Mouse (Mus musculus) telencephalon, adult 2 months (tissue): ENCODE data around the gene Ilk.
A peak's percentile ranks its signal among the peaks of the same experiment; 100 is the strongest.
"Not testable (repeated sequence)": the region's sequence is repeated elsewhere in the genome, so short reads cannot be mapped to it uniquely, and the experiment has no call there.

Experiments used
- DNase-seq: peaks from one replicate; pipeline ENCODE4 v3.0.0-alpha.2; 2011; ENCODE audit warnings: low read depth, low spot score

Ilk gene

DNA sequence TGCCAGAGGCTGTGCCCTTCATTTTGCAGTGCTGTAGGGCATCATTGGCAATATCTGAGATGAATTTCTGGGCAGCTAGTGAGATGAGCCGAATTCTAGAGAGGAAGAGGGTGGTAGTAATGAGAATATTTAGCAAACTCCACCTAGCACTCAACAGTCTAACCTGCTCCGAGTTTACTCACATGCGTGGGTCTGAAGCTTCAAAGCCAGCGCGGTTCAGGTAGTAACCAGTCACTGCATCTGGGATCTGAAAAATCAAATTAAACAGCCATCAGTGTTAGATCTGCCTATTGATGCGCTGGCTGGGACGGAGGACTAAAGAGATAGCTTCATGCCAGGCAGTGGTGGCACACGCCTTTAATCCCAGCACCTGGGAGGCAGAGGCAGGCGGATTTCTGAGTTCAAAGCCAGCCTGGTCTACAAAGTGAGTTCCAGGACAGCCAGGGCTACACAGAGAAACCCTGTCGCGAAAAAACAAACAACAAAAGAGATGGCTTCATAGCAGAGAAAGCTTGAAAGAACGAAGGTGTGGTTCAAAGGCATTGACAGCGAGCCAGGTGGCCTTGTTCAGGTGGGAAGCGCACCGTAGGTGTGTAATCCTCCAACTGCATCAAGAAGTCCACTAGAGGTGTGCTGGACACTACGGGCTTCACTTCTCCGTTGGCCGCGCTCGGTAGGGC, 7.0 kb downstream of the Ilk start:
- DNase-seq: not testable (repeated sequence)

DNA sequence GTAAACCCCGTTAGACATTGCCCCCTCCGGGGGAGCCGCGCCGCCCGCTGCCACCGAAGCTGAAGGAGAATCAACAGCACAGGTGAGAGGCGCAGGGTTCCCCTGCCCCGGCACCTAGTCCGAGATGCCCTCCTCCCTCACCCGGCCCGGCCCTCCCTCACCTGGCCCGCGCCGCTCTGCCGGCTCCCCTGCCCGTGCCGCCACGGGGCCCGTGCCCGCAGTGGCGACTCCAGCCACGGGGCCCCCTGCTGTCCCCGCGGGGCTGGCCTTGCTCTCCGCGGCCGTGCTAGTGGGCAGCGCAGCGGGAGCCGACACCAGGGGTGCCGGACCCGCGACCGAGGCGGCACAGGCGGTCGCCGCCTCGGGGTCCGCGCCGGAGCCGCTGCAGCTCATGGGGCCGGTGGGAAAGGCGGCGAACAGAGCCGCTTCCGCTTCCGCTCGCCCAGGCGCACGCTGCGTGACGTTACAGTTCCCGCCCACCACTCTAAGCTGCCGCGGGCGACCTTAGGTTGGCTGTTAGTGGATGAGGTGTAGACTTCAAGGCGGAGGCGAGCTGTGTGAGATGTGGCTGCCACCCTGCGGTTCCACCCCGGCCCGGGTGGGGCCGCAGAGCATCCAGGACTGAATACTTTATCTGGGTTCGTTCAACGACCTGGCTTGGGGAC, 7.7 kb downstream of the Ilk start, which contains the start of gene Taf10:
TSS of gene Taf10 (minus strand) at position 436 of the 665 bp plus-strand sequence.
- peak; percentile 82 for DNase-seq

DNA sequence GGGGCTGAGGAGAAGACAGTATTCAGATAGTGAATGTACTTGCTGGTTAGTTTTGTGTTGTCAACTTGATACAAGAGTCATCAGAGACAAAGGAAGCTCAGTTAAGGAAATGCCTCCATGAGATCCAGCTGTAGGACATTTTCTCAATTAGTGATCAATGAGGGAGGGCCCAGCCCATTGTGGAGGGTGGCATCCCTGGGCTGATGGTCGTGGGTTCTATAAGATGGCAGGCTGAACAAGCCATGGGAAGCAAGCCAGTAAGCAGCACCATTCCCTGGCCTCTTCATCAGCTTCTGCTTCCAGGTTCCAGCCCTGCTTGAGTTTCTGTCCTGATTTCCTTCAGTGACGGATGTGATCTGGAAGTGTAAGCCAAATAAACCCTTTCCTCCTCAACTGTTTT, 11.4 kb downstream of the Ilk start:
- no peak for DNase-seq

DNA sequence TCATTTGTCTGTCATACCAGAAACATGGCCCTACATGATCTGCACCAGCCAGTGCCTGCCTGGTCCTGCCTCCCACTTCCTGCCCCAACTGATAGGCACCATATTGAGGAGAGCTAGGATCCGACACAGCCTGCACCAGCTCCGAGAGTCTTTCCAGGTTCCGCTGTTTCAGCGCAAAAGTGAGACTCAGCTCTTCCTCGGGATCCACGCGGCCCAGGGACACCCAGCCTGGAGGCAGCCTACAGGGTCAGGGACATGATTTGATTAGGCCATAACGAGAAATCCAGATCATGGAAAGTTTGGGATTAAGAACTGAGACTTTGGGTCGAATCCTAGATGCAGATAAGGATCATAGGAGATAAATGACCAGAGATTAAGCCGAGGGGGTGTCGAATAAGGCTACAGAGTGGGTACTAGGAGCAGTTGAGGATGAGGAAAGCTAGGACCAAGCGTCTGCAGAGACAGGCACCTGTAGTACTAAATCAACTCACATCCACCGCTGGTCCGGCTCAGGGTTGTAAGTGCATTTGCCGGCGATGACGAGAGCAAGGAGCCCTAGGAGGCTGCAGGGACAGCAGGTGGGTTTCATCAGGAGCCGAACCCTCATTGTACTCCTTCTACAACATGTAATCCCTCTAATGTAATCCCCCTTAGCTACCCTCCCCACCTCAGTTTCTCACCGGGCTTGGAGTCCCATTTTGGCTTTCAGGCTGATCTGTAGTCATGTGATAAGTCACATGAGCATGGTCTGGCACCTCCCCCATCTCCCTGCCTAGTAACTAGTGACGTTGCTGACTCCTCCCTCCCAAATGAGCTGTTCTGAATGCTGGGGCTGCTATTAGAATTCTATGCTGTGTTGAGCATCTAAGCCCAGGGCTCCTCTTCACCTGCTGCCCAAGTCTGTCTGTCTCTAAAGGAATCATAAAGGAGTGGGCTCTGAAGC, 15.4 kb downstream of the Ilk start, which contains the start of gene Tpp1:
TSS of gene Tpp1 (minus strand) at position 745 of the 943 bp plus-strand sequence.
- DNase-seq: peak; percentile 95

DNA sequence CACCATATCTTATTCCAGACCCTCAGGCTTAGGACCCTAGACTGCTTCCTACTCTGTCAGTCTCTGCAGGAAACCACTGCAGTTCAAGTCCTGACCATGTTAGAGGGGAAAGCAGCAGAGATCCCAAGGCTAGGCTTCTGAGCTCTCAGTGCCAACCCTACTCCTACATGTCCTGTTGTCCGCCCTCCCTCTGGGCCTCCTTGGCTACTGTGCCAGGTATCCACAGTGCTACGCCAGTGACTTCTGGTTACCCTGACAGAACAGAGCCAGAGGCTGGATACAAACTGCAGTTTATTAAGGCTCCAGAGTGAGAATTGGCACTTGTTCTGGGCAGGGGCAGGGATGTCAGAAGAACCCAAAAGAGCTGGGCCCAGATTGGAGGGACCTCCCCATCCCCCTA, 16.3 kb downstream of the Ilk start:
- DNase-seq: no peak

DNA sequence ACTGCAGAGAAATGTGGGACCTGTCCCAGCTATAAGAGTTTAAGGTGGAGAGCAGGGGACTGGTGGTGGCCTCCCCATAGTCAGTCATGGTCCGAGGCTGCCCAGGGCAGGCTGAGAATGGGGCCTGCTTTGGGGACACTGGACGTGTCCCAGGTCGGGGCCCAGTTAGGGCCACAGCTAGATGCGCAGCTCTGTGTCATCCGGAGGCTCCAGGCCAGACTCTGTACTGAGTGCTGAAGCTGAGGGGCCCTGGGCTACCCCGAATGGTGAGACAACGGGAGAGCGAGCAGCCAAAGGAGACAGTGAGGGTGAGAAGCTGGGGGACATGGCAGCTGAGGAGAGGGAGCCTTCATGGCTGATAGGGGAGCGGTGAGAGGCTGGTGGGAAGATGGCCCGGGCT, 16.9 kb downstream of the Ilk start:
- DNase-seq: no peak

DNA sequence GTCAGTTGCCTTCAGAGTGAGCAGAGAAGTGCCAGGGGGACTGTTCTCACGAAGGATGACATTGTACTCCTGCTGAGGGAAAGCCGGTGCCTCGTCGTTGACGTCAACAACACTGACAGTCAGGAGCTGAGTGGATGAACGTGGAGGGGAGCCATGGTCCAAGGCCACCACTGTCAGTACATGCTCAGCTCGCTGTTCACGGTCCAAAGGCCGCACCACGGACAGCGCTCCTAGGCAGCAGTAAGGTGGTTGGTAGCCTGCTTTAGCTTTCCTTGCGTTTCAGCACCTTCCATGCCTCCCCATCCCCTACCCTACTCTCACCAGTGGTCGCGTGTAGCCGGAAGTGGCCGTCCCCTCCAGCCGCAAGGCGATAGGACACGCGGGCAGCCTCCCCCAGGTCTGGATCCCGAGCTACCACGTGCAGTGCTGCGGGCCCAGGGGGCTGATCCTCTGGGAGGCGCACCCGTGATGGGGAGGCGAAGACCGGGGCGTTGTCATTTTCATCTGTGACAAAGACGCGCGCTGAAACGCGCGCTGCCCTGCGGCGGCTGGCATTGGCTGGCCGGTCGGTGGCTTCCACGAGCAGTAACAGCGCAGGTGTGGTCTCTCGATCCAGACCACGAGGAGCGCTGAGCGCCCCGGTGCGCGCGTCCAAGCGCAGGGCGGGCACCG, 25.6 kb downstream of the Ilk start:
- DNase-seq: no peak

DNA sequence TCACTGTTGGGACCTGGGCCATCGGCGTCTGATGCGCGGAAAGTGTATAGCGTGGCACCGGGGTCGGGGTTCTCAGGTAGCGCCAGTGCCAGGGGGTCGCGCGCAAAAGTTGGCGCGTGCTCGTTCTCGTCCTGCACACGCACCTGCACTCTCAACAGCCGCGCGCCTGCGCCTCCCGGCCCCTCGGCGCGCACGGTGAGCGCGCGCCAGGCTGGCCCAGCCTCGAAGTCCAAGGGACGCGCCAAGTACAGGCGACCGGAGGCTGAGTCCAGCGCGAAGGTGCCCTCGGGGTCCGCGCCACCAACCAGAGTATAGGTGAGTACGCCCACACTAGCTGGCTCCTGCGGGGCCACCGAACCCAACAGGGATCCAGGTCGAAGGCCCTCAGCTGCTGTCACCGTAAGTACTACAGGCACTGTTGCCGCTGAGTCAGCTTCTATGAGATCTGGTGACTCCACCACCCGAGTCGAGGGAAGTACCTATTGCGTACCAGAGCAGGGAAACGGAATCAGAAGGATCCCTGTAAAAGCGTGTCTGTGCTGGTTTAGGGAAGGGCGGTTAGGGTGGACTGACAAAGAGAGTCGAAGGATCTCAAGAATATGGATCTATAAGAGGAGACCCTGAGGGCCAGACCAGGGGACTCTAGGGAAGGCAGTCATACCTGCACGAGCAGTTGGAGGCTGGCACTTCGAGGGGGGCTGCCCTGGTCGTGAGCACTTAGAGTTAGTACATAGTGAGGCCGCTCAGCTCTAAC, 26.3 kb downstream of the Ilk start:
- no peak for DNase-seq

DNA sequence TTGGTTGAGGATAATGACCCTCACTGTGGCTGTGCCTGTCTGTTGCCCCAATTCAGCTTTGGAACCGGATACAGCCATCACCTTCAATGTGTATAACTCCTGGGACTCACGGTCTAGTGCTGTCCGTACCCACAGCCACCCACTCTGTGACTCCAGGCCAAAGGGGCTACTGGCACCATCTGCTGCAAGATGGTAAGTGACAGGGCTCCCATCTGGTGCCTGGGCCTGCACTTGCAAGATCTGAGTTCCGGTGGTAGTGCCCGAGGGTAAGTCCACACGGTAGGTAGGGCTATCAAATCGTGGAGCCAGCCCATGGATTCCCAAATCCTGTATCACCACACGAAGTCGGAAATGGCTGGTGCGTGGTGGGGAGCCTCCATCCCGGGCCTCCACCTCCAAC, 27.9 kb downstream of the Ilk start:
- no peak for DNase-seq

DNA sequence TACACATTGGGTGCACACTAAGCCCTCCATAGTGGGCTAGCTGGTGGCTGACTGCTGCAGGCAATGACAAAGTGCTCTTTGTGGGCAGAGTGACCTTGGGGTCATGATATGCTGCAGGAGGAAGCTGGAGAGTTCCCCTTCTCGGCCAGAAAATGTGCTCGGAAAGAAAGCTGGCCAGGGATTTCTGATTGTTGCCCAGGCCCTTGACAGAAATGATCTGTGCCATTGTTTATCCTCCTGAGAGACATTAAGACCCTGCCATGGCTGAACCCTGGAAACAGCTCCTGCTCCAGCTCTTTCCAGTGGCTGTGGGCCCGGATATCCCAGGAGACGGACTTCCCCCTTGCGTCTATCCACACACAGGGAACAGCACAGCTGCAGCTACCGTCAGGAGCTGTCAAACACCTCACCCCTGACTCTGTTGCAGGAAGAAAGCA, 31.4 kb downstream of the Ilk start:
- no peak for DNase-seq

DNA sequence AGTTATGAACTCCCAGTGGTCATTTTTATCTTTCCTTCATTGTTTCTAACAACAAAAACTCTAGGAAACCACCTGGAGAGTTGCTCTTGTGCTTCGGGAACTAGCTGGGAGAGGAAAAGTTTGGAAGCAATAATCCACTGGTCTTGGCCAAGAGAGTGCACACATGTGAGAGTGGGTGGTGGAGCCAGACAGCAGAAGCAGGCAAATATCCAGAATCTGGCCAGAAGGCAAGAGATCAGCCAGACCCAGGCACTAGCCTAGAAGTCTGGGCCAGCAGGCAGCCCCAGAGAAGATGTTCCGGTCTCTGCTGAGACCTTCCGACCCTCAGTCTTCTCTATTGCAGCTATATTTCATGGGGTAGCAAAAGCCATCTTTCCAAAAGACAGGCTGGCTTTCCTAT, 33.6 kb downstream of the Ilk start:
- DNase-seq: no peak

DNA sequence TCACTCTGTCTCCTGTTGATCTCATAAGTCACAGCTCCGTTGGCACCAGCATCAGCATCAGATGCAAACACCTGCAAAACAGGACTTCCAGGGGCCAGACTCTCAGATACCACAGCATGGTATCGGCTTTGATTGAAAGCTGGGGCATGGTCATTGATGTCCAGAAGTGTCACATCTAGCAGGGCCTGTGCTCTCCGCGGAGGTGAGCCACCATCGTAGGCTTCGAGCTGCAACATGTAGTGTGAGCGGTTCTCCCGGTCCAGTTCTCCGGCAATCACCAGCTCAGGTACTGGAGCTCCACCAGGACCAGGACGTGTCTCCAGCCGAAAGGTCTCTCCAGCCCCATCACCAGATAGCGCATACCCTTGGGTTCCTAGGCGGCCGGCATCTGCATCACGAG, 35.9 kb downstream of the Ilk start:
- DNase-seq: no peak

DNA sequence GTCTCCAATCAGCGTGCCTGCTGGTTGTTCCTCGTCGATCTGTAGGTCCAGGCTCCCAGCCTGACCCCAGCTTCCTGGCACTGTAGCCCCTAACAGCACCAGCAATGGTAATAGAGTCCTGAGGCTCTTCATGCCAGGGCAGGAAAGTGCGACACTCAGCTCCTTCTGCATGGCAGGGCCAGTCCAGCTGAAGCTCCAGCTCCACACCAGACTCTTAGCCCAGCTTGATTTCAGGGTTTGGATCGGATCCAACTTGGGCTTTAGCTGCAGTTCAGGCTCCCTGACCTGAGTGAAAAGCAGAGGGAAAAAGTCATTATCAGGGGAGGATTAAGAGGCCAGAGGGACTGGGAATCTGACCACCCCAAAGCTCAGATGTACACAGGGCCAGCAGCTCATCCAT, 36.6 kb downstream of the Ilk start:
- no peak for DNase-seq

DNA sequence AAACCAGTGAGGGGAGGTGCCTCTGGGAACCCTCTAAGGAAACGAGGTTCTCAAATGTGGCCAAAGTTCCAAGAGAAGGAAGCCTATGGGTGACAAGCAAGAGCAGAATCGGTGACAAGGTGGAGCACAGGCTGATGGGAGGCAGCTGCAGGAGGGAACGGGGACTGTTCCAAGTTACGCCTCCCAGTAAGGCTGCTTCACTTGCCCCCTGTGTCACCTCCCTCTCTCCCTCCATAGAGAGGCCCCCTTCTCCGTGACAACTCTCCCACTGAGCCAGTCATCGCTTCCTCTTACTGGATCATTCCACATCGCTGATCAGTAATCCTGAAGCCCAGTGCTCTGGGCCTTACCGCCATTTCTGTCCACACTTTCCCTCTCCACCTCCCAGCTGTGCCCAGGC, 38.3 kb downstream of the Ilk start:
- DNase-seq: no peak

DNA sequence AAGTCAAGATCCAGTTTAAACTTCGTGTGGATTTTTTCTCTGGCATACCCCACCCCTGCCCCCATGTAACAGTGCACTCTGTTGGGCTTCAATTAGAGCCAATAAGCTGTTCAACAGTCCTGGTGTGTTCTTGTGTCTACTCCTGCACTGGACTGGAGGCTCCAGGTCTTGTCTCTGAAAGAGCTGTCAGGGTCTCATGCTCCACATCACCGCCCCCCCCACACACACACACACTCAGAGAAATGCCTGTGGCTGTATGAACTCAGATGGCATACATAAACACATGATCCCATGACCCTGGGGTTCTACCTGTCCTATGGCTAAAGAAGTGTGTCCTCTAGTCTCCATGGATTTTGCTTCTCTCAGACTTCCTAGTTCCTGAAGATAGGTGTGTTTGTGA, 39.6 kb downstream of the Ilk start:
- no peak for DNase-seq

DNA sequence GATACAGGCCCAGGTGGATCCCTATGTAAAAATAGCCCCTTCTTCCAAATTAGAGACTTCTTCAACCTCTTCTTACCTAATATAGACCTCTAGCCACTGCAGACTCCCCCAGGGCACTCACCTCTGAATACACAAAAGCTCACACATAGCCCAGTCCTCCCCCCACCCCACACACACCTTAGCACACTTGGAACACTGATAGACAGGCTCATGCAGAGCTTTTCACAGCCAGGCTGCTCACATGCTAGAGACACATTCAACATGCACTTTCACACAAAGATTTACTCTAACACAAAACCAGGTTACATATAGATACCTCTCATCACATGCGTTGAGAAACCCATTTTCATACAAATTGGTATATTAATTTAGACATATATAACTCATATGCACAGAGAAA, 40.9 kb downstream of the Ilk start:
- no peak for DNase-seq

DNA sequence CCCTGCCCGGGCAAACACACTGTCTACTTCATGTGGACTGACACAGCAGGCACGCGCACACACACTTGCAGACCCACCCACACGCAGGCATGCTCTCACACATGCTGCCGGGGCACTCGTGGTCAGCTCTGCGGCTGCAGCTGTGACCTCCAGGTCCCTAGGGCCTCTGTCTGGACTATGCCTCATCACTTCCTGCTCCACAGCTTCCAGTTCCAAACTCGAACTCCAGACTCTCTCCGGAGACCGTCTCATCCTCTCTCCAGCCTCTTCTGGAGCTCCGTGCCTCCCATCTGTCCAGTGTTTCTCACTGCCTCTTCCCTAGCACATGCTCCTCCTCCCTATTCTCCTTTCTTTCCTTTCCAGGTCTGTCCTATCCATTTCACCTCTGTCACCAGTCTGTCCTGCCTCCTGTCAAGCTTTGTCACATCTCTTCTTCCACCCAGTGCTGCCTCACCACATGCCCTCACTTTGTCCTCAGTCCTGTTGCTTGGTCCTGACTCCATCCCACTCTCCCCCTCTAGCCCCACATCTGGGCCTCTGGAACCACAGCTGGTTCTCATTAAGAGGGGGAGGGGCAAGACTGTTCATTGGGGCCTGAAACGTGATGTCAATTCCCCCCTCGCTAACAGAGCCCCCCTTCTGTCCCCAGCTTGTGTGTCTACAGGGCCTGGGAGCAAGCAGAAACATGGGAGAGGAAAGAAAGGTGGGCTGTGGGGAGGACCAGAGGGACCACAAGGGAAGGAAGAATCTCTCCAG, 41.6 kb downstream of the Ilk start:
- no peak for DNase-seq

DNA sequence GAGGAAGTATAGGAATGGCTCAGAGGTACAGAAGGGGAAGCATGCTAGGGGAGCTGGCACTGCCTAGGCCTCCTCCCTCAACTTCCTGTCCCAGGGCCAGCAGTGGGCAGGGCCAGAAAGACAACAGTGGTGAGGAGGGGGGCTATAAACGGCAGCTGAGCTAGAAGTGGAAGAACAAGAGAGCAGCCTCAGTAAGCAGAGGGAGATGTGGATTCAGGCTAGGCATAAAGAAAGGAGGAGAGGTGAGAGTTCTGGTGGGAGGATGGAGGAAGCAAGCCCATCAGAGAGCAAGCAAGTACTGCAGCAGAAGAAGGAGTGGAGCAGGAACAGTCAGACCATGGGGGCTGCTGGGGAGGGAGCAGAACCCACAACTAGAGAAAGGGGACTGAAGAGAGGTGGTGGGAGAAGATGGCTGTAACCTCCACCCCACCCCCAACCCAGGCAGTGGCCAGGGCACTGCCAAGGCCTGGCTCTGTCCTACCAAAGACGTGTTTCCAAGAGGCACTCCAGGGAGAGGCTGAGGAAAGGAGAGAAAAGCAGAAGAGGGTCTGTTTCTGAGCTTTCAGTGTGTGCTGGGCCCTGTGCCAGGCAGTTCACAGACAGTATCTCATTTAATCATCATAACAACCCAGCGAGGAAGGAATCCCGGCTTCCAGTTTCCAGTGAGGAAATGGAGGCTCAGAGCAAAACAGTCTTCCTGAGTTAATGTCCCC, 42.3 kb downstream of the Ilk start:
- DNase-seq: no peak

DNA sequence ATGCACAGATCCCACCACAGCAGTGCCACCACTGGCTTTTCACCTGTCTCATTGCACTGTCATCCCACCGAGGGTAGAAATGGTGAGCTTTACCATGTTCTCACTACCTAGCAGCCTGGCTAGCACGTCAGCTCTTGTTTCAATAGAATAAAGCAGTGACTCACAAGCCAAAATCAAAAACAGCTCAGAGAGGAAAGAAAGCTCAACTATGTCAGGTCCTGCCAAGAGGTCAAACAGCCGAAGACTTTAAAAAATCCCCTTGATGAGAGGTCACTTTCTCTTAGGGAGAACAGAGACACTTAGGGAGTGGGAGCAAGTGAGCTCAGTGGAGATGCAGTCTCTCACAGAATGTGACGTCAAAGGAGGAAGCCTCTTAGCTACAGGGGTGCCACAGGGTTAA, 47.5 kb downstream of the Ilk start:
- no peak for DNase-seq

DNA sequence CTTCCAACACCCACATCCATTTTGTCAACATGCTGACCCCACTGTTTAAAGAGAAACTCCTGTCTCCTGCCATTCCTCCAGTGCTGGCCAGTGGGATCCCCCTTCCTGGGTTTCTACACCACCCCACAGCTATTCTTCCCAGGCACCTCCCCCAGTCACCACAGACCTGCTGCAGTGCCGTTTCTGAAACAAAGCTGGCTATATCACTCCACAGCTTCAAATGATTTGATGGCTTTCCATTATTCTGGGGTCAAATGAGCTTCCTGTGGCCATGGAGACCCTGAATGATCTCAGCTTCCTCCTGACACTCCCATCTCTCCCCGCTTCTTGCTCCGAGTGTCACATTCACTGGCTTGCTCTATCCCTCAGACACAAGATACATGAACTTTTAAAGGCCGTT, 48.2 kb downstream of the Ilk start:
- no peak for DNase-seq
